Mouse (Mus musculus) stomach, embryonic 16.5 days (tissue): Measurements from ENCODE around the gene Fbxl17. TPM values are rescaled to one million over a fixed set of nuclear protein-coding genes. Genes with fewer than 3 reads are reported as not detected.

Experiments
- ATAC-seq: fragments of 200-750 bp; cut with Nextera tagmentation; 2 replicates; pipeline ENCODE4 v1.8.0; 2017; ENCODE audit warnings: moderate number of reproducible peaks, moderate TSS enrichment; ENCODE audit not compliant: insufficient read depth, low FRiP score
- H3K27ac ChIP-seq: fragments of 300-500 bp; sonication (generic); 2 replicates; pipeline ENCODE4 v1.5.1; 2014; ENCODE audit warnings: low read length
- H3K27me3 ChIP-seq: fragments of 300-500 bp; sonication (generic); 2 replicates; pipeline ENCODE4 v1.6.1; 2014; ENCODE audit warnings: low read length, control low read depth, mixed read lengths; ENCODE audit not compliant: control insufficient read depth, insufficient read depth
- H3K36me3 ChIP-seq: fragments of 300-500 bp; sonication (generic); 2 replicates; pipeline ENCODE4 v1.6.1; 2014; ENCODE audit warnings: low read length; ENCODE audit not compliant: control insufficient read depth, insufficient read depth
- H3K4me1 ChIP-seq: fragments of 300-500 bp; sonication (generic); 2 replicates; pipeline ENCODE4 v1.6.1; 2014; ENCODE audit warnings: low read length, control low read depth, mixed read lengths; ENCODE audit not compliant: control insufficient read depth, insufficient read depth
- H3K4me2 ChIP-seq: fragments of 300-500 bp; sonication (generic); 2 replicates; pipeline ENCODE4 v1.6.1; 2014; ENCODE audit warnings: low read depth, low read length, mixed read lengths
- H3K4me3 ChIP-seq: fragments of 300-500 bp; sonication (generic); replicated peaks from 2 replicates; pipeline ENCODE4 v1.5.1; 2014; ENCODE audit warnings: mild to moderate bottlenecking, low read length
- H3K9ac ChIP-seq: fragments of 300-500 bp; sonication (generic); 2 replicates; pipeline ENCODE4 v1.6.1; 2014; ENCODE audit warnings: low read length
- H3K9me3 ChIP-seq: fragments of 300-500 bp; sonication (generic); replicated peaks from 2 replicates; pipeline ENCODE4 v1.6.1; 2016; ENCODE audit warnings: low read length, control low read depth; ENCODE audit not compliant: control insufficient read depth
- WGBS: fragments of 180-500 bp; shearing (Covaris S2); extraction: QIAGEN DNeasy Blood & Tissue Kit; methylation state at CpG from one replicate; pipeline ENCODE4 v1.1.7; 2014; 5-methylcytosine and 5-hydroxymethylcytosine counted together
- polyA plus RNA-seq: library from polyadenylated mRNA; unstranded; fragments of >200 nt; fragmentation: Nextera tagmentation; extraction: Ambion mirVana; gene quantifications from 2 replicates; pipeline ENCODE4 v1.2.1, GENCODE M21; 2015

The Fbxl17 gene
- polyA plus RNA-seq, 1 experiment from 2014 or later, result 4.7 TPM

DNA sequence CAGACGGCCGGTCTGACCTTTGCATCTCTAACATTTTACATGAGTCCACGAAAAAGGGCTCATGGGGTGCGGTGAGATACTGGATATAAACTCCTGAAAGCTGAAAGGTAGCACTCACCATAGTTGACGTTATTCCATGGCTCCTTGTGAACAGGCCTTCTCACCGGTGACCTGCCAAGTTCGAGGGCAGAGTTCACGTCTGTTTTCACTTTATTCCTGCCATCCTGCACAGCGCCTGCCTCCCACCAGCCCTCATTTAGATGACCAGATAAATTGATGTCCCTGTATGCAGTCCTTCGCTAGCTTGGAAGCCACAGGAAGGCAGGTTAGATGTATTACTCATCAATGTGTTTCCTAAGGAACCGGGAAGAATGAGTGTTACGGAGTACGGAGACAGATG lies 454.5 kb downstream of the Fbxl17 start:
- no peaks in the 10 kb centered on the region for H3K36me3 ChIP-seq
- H3K4me1 ChIP-seq, result no peaks in the 10 kb centered on the region
- no peaks in the 10 kb centered on the region; the same call in 1 of the 2 replicates for H3K9me3 ChIP-seq
- no peak overlapping the region for H3K4me3 ChIP-seq
- no peak for ATAC-seq
- 81% methylated on average over 13 of the region's 13 CpGs for WGBS
- no peak overlapping the region for H3K4me2 ChIP-seq
- no peak overlapping the region for H3K9ac ChIP-seq
- H3K27me3 ChIP-seq, result no peaks in the 10 kb centered on the region
- H3K27ac ChIP-seq, result no peak overlapping the region

DNA sequence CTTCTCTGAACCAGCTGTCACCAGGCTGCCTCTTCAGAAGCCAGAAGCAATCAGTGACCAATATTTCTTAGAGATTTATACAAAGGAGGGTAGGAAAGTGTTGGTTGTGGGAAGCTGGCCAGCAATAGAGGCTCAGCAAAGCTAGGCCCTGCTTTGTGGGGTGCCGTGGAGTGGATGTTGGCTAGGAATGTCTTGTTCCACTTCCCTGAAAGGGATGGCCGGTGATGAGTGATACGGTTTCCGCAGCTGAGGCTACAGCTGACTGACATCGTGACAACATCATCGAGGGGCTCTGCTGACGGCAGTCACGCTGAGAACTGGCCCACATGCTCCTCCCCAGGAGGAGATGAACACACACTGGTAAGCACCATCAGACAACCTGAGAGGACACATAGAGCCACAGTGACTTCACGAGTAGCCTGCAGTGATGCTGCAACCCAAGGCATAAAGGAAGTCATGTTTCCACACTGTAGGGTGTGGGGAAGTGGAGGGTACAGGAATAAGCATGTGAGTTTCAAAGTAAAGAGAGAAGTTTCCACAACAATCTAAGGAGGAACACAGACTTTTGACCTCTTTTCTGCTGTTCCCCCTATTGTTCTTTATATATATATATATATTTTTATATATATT lies 456.7 kb downstream of the Fbxl17 start:
- no peak for ATAC-seq
- H3K4me2 ChIP-seq, result no peak overlapping the region
- 82% methylated on average over 9 of the region's 9 CpGs for WGBS

DNA sequence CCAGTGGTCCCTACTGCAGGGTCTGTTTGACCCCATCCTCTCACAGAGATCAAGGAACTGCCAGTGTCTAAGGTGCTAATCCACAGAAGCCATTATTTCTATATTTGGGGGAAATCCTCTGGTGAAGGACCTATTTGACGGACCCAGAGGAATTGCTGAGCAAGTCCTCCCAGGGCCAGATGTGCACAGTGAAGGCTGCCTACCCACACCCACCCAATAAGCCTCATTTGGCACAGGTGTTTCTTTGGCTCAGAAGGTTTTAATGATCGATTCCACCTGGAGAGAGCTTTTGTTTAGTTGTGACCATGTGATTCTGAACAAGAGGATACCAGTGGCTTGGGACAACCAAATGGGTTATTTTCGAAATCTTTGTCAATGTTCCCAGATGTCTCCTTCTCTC lies 462.3 kb downstream of the Fbxl17 start:
- H3K4me3 ChIP-seq, result no peak overlapping the region
- no peaks in the 10 kb centered on the region for H3K27me3 ChIP-seq
- no peak overlapping the region for H3K4me2 ChIP-seq
- WGBS, result 74% methylated on average over 3 of the region's 3 CpGs
- ATAC-seq, result no peak
- no peaks in the 10 kb centered on the region for H3K4me1 ChIP-seq
- no peaks in the 10 kb centered on the region; the same call in 1 of the 2 replicates for H3K9me3 ChIP-seq
- H3K27ac ChIP-seq, result no peak overlapping the region
- no peaks in the 10 kb centered on the region for H3K36me3 ChIP-seq
- no peak overlapping the region for H3K9ac ChIP-seq

More for the DNA sequence above, 456.7 kb downstream of the Fbxl17 start:
- no peaks in the 10 kb centered on the region; the same call in 1 of the 2 replicates for H3K9me3 ChIP-seq
- H3K27me3 ChIP-seq, result no peaks in the 10 kb centered on the region
- no peak overlapping the region for H3K9ac ChIP-seq
- no peak overlapping the region for H3K4me3 ChIP-seq
- H3K4me1 ChIP-seq, result no peaks in the 10 kb centered on the region
- no peak overlapping the region for H3K27ac ChIP-seq
- no peaks in the 10 kb centered on the region for H3K36me3 ChIP-seq

DNA sequence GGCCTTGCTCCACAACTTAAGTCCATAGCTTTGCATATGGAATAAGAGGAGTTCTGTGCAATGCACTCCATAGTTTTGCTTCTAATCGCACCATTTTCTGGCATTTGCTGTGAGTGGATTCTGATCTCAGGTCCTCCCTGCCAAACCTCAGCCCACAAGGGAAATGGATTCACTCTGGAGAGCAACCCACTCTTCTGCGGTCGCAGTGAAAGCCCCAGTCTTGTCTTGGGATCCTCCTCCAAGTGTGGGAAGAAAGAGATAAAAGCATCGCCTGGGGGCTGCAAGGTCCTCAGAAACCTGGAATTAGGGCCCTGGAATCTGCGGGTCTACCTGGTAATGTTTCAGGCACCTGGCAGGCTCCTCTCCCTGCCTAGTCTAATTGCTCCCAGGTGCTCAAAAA lies 466.7 kb downstream of the Fbxl17 start:
- H3K4me1 ChIP-seq, result no peaks in the 10 kb centered on the region
- no peaks in the 10 kb centered on the region for H3K36me3 ChIP-seq
- no peak for ATAC-seq
- H3K4me2 ChIP-seq, result no peak overlapping the region
- H3K27me3 ChIP-seq, result no peaks in the 10 kb centered on the region
- H3K4me3 ChIP-seq, result no peak overlapping the region
- 77% methylated on average over 5 of the region's 5 CpGs for WGBS
- H3K9ac ChIP-seq, result no peak overlapping the region
- H3K9me3 ChIP-seq, result no peaks in the 10 kb centered on the region
- no peak overlapping the region for H3K27ac ChIP-seq

DNA sequence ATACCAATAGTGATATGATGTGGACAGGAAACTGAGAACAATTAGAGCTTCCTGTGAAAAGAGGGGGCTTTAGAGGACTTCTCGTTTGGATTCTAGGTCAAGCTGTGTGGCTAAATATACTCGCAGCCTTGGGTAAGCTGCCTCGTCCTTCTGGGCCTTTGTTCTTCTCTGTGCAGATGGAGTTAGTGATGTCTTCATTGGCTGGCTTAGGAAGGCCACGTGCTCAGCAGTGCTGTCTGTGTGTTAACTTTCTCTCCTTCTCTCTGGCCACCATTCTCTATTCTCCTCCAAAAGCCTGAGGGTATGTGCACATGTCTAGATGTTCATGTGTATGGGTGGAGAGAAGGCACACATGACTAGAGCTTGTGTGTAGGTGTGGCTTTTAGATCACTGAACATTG lies 470.7 kb downstream of the Fbxl17 start:
- Histone ChIP-seq H3K9me3 (no peaks in the 10 kb centered on the region), H3K4me1 (no peaks in the 10 kb centered on the region), H3K36me3 (no peaks in the 10 kb centered on the region), H3K27ac (no peak overlapping the region), H3K27me3 (no peaks in the 10 kb centered on the region), H3K4me3 (no peak overlapping the region), H3K9ac (no peak overlapping the region), H3K4me2 (no peak overlapping the region)
- ATAC-seq, result no peak
- WGBS, result 62% methylated on average over 4 of the region's 4 CpGs

DNA sequence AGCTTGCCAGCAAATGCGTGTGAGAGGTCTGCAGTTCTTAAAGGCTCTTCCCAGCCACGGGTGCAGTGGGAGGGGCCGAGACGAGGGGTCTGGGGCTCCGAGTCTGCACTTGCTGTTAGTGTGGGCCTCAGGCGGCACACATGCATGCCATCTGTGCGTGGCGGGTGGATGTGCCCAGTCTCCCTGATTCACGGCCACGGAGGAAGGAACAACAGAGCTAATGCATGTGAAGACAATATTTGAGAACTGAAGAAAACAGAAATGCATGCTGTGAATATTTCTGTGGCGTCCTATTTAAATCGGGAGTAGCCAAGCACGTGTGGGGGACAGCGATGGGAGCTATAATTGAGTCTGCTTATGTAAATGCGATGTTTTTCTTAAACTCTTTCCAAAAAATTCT lies 474.6 kb downstream of the Fbxl17 start:
- peak overlapping the region; percentile 28; the same call in 1 of the 2 replicates for H3K4me2 ChIP-seq

DNA sequence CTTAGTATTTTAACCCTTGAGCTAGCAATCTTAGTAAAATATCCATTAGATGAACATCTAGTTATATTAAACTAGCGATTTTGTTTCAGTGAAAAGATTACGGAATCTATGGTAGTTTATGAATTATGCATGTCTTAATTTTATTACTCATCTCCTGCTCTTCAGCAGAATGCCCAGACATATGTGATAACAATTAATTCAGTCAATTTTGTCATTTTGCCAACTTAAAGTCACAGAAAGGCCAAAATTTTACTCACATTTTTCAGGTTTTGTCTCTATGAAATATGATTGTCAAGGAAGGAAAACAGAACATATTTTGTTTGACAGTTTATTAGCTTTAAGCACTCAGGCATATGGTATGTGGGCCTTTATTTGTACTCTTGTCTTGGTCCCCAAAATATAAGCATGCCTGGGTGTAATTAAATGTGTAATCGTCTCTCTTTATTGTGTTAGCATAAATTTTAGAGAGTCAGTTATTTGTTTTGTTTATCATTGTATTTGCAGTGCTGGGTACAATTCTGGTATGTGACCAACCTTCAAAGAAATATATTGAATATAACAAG lies 482.1 kb downstream of the Fbxl17 start:
- H3K36me3 ChIP-seq, result no peaks in the 10 kb centered on the region

More for the DNA sequence above, 474.6 kb downstream of the Fbxl17 start:
- Histone ChIP-seq H3K9ac (no peak overlapping the region), H3K27me3 (no peaks in the 10 kb centered on the region), H3K36me3 (no peaks in the 10 kb centered on the region), H3K4me1 (no peaks in the 10 kb centered on the region), H3K27ac (no peak overlapping the region), H3K9me3 (no peaks in the 10 kb centered on the region), H3K4me3 (no peak overlapping the region)
- 54% methylated on average over 15 of the region's 15 CpGs for WGBS
- ATAC-seq, result no peak

DNA sequence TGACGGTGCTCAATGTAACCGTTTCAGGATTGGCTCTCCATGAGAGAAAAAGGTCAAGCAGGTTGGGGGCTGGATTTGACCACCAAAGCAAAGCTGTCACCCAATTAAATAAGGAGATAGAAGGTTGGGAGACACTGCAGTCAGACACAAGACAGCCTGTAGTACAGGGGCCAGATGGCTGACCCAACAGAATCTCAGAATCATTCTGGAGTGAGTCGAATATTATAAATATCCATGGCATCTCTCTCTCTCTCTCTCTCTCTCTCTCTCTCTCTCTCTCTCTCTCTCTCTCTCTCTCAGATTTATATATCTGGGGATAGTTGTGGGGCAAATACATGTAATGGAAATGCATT lies 487.3 kb downstream of the Fbxl17 start:
- no peaks in the 10 kb centered on the region for H3K36me3 ChIP-seq
- H3K4me1 ChIP-seq, result 0 out of 2 replicates have a peak, but pooled peaks cover 7% of the 10 kb centered on the region
- no peak overlapping the region for H3K4me2 ChIP-seq
- H3K27ac ChIP-seq, result no peak overlapping the region
- H3K9ac ChIP-seq, result no peak overlapping the region
- H3K9me3 ChIP-seq, result no peaks in the 10 kb centered on the region
- peak; percentile 32; the same call in 1 of the 2 replicates for ATAC-seq
- no peak overlapping the region for H3K4me3 ChIP-seq
- 32% methylated on average over 3 of the region's 3 CpGs for WGBS
- no peaks in the 10 kb centered on the region for H3K27me3 ChIP-seq

More for the DNA sequence above, 482.1 kb downstream of the Fbxl17 start:
- 91% methylated on average over 3 of the region's 3 CpGs for WGBS
- Histone ChIP-seq H3K27ac (no peak overlapping the region), H3K9ac (no peak overlapping the region), H3K4me1 (no peaks in the 10 kb centered on the region), H3K27me3 (no peaks in the 10 kb centered on the region), H3K4me2 (no peak overlapping the region), H3K9me3 (no peaks in the 10 kb centered on the region), H3K4me3 (no peak overlapping the region)
- ATAC-seq, result no peak

DNA sequence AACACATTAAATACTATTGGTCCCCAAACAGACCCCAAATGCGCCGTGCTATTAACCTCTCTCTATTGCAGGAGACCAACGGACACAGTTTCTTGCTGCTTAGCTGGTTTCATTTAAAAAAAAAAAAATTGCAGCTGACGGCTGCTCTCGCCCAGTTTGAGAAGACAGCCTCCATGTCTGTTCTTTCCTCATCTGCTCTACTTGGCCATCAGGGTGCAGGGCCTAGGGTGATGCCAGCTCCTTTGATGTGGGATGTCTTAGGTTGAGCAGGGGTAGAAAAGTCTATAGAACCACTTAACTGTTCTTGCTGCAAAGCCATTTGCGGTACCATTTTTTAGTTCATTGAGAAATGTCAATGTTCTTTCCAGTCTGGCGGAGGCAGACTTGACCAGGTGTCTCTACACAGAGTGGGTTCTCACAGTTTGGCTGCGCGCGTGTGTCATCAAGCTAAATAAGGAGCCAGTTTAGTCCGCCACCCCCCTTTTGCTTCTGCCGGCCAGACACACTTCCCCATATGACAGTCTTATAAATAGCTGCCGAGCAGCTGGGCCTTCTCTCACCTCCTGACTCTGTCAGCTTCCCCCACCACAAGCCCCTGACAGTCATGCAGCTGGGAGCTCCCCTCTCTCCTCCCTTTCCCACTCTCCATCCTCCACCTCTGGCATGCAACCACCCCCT lies 487.8 kb downstream of the Fbxl17 start:
- Histone ChIP-seq H3K4me3 (no peak overlapping the region), H3K4me1 (0 out of 2 replicates have a peak, but pooled peaks cover 7% of the 10 kb centered on the region), H3K9ac (no peak overlapping the region), H3K27ac (no peak overlapping the region), H3K4me2 (no peak overlapping the region), H3K9me3 (no peaks in the 10 kb centered on the region), H3K36me3 (no peaks in the 10 kb centered on the region), H3K27me3 (no peaks in the 10 kb centered on the region)
- 45% methylated on average over 13 of the region's 13 CpGs for WGBS
- ATAC-seq, result peak; percentile 88
